Mouse (Mus musculus) olfactory bulb, adult 2 months (tissue): Measurements from ENCODE around the gene Fry. TPM values are rescaled to one million over a fixed set of nuclear protein-coding genes. Genes with fewer than 3 reads are reported as not detected.

Experiments
- H3K27ac ChIP-seq: fragments of 200-500 bp; 2 replicates; pipeline ENCODE4 v1.5.1; 2012; ENCODE audit warnings: low read depth, low read length; ENCODE audit not compliant: insufficient read depth
- H3K4me1 ChIP-seq: fragments of 200-500 bp; 2 replicates; pipeline ENCODE4 v1.6.1; 2012; ENCODE audit warnings: low read length; ENCODE audit not compliant: control insufficient read depth, insufficient read depth
- H3K4me3 ChIP-seq: fragments of 200-500 bp; 2 replicates; pipeline ENCODE4 v1.5.1; 2012; ENCODE audit warnings: mild to moderate bottlenecking, low read depth, low read length, moderate library complexity; ENCODE audit not compliant: insufficient read depth
- CTCF ChIP-seq: fragments of 200-500 bp; IDR thresholded peaks from 2 replicates; pipeline ENCODE4 v1.5.1; 2012; ENCODE audit warnings: low read depth, mild to moderate bottlenecking, low read length, moderate library complexity; ENCODE audit not compliant: insufficient read depth
- POLR2A ChIP-seq: fragments of 200-500 bp; IDR thresholded peaks from 2 replicates; pipeline ENCODE4 v1.6.1; 2012; ENCODE audit warnings: mild to moderate bottlenecking, low read depth, low read length, moderate library complexity; ENCODE audit not compliant: insufficient read depth
- WGBS: fragments of 180-500 bp; shearing (Covaris S2); methylation state at CpG from one replicate; pipeline ENCODE4 v1.1.7; 2018; 5-methylcytosine and 5-hydroxymethylcytosine counted together
- polyA plus RNA-seq: library from polyadenylated mRNA; stranded (reverse); fragments of >200 nt; gene quantifications from 2 replicates; pipeline ENCODE4 v1.2.4, GENCODE M21; 2012; ENCODE audit warnings: low replicate concordance; ENCODE audit not compliant: missing spikeins, insufficient read depth, insufficient read length

Gene Fry
- polyA plus RNA-seq, 1 experiment = not detected

- Histone ChIP-seq H3K27ac (no peak overlapping the region), H3K4me1 (peaks cover 11% of the 10 kb centered on the region), H3K4me3 (no peak overlapping the region)
- 87% methylated on average over 6 of the region's 6 CpGs for WGBS
- TF ChIP-seq CTCF = no peak
- no peak for TF ChIP-seq POLR2A
These were observed 42.7 kb downstream of the Fry start for GRCm38 (mm10) chr5:150161193-150161592.

GRCm38 (mm10) chr5:150161898-150162297 lies 43.5 kb downstream of the Fry start:
- peaks cover 6% of the 10 kb centered on the region for H3K4me1 ChIP-seq
- H3K27ac ChIP-seq = no peak overlapping the region
- no peak overlapping the region for H3K4me3 ChIP-seq
- WGBS = 97% methylated on average over 5 of the region's 5 CpGs
- TF ChIP-seq POLR2A (no peak), CTCF (no peak)

GRCm38 (mm10) chr5:150164671-150165070 lies 46.2 kb downstream of the Fry start:
- Histone ChIP-seq H3K4me3 (no peak overlapping the region), H3K4me1 (peaks cover 1% of the 10 kb centered on the region), H3K27ac (no peak overlapping the region)
- TF ChIP-seq CTCF = no peak
- TF ChIP-seq POLR2A = no peak
- 80% methylated on average over 3 of the region's 3 CpGs for WGBS

- Histone ChIP-seq H3K4me1 (no peaks in the 10 kb centered on the region), H3K27ac (no peak overlapping the region), H3K4me3 (no peak overlapping the region)
- WGBS = 81% methylated on average over 5 of the region's 5 CpGs
- TF ChIP-seq CTCF (no peak), POLR2A (no peak)
These were observed 48.4 kb downstream of the Fry start for GRCm38 (mm10) chr5:150166811-150167210.

GRCm38 (mm10) chr5:150167287-150167686 lies 48.8 kb downstream of the Fry start:
- no peak overlapping the region for H3K4me3 ChIP-seq
- WGBS = 49% methylated on average over 2 of the region's 2 CpGs
- no peaks in the 10 kb centered on the region for H3K4me1 ChIP-seq
- no peak for TF ChIP-seq CTCF
- no peak for TF ChIP-seq POLR2A
- H3K27ac ChIP-seq = no peak overlapping the region

- H3K27ac ChIP-seq = no peak overlapping the region
- H3K4me1 ChIP-seq = no peaks in the 10 kb centered on the region
- no peak overlapping the region for H3K4me3 ChIP-seq
- no peak for TF ChIP-seq POLR2A
- TF ChIP-seq CTCF = peak; percentile 35; the same call in 1 of the 2 replicates
- WGBS = under 1% methylated on average over 9 of the region's 9 CpGs
These were observed 50.3 kb downstream of the Fry start for GRCm38 (mm10) chr5:150168712-150169111.

GRCm38 (mm10) chr5:150171562-150171961 lies 53.1 kb downstream of the Fry start:
- H3K4me1 ChIP-seq = no peaks in the 10 kb centered on the region
- 77% methylated on average over 10 of the region's 10 CpGs for WGBS
- no peak overlapping the region for H3K4me3 ChIP-seq

GRCm38 (mm10) chr5:150173869-150174268 lies 55.4 kb downstream of the Fry start:
- Histone ChIP-seq H3K4me1 (no peaks in the 10 kb centered on the region), H3K4me3 (no peak overlapping the region), H3K27ac (no peak overlapping the region)
- 73% methylated on average over 6 of the region's 6 CpGs for WGBS
- no peak for TF ChIP-seq POLR2A

More at GRCm38 (mm10) chr5:150171562-150171961, 53.1 kb downstream of the Fry start:
- no peak overlapping the region for H3K27ac ChIP-seq
- no peak for TF ChIP-seq POLR2A

- H3K4me1 ChIP-seq = no peaks in the 10 kb centered on the region
- no peak overlapping the region for H3K4me3 ChIP-seq
- H3K27ac ChIP-seq = no peak overlapping the region
- TF ChIP-seq POLR2A = no peak
- no peak for TF ChIP-seq CTCF
These were observed 56.5 kb downstream of the Fry start for GRCm38 (mm10) chr5:150174950-150175349.

GRCm38 (mm10) chr5:150176251-150177015 lies 58.0 kb downstream of the Fry start:
- Histone ChIP-seq H3K27ac (no peak overlapping the region), H3K4me3 (no peak overlapping the region), H3K4me1 (no peaks in the 10 kb centered on the region)
- WGBS = 90% methylated on average over 13 of the region's 13 CpGs
- no peak for TF ChIP-seq POLR2A
